Mouse (Mus musculus): Measurements from ENCODE around the gene Wnt10b. TPM values are rescaled to one million over a fixed set of nuclear protein-coding genes. Genes with fewer than 3 reads are reported as not detected.

Gene Wnt10b
- total RNA-seq, 2 experiments from 2014 or later: 0.55 to 0.75 TPM

GRCm38 (mm10) chr15:98738796-98739195, 39.2 kb downstream of the Wnt10b start:
- no peak for DNase-seq (ENCODE audit: low spot score in 2 of 2)
- intact Hi-C loops (cut with DNase I): no loop called here

- intact Hi-C loops (cut with DNase I): no loop called here
- peak; percentile 57 to 71 for DNase-seq (ENCODE audit: low spot score in 2 of 2)
Observed at GRCm38 (mm10) chr15:98737881-98738280, 40.1 kb downstream of the Wnt10b start.

DNA sequence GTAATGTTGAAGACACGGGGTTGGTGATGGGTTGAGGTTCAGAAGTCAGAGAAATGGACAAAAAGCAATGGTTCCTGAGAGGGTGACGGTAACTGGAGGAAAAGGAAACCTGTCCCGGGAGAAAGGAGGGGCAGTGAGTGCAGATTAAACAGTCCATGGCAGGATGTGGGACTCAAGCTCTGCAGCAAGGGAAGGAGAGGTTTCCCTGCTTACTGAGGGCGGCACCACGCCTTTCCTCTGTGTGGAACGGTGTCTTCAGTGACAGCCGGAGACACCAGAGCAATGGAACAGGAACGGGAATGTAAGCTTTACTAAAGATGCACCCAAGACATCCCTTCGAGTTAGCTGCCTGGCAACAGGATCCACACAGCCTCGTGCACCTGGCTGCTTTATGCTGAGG, 41.4 kb downstream of the Wnt10b start:
- intact Hi-C loops (cut with DNase I): no loop called here
- no peak for DNase-seq (ENCODE audit: low spot score in 2 of 2)

- no peak for DNase-seq (ENCODE audit: low spot score in 2 of 2)
- intact Hi-C loops (cut with DNase I): no loop called here
Observed at GRCm38 (mm10) chr15:98733976-98734566, 43.9 kb downstream of the Wnt10b start.

- DNase-seq (ENCODE audit: low spot score in 2 of 2): no peak
- intact Hi-C loops (cut with DNase I): no loop called here
Observed at GRCm38 (mm10) chr15:98733370-98733769, 44.6 kb downstream of the Wnt10b start.

GRCm38 (mm10) chr15:98732006-98732531, 45.9 kb downstream of the Wnt10b start:
- intact Hi-C loops (cut with DNase I): no loop called here
- no peak for DNase-seq (ENCODE audit: low spot score in 2 of 2)

DNA sequence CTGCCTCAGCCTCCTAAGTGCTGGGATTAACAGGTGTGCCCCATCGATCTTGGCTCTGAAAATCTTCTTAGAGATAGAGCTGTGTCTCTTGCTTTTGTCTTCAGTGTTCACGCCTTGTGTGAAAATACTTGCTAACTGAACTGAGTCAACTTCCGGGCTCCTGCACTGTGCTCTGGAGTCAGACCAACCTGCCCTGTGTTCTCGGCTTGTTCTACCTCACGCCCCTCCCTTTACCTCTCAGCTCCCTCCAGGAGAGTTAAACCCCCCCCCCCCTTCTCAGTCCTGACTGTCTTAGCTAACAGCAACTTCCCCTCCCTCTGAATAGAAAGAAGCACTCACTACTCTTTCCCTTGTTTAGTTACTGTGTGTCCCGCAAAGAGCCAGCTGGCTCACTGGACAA, 47.2 kb downstream of the Wnt10b start:
- DNase-seq (ENCODE audit: low spot score in 2 of 2): no peak
- intact Hi-C loops (cut with DNase I): no loop called here

- DNase-seq (ENCODE audit: low spot score in 2 of 2): no peak
- intact Hi-C loops (cut with DNase I): no loop called here
Observed at GRCm38 (mm10) chr15:98729791-98730545, 48.0 kb downstream of the Wnt10b start.

DNA sequence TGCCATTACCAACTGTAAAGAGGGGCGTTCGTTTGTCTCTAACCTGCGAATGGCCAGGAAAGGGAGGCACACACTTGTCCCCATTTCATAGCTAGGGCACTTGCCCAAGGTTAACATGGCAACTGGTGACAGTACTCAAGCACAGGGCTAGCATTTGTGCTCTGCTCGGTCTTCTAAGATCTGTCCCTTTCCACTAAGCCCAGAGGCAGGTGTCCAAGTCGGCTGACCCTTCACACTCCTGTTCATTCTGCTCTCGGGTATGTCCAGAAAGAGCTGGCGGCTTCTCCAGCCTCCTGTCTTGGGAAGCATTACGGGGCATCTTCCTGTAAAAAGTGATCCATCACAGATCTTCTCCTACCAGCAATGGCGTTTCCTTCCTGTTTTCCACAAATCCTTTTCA, 49.6 kb downstream of the Wnt10b start:
- DNase-seq (ENCODE audit: low spot score in 2 of 2): no peak
- intact Hi-C loops (cut with DNase I): no loop called here

GRCm38 (mm10) chr15:98727443-98728321, 50.3 kb downstream of the Wnt10b start, which contains the start of gene Fkbp11:
TSS of gene Fkbp11 (minus strand) at chr15:98728198.
- intact Hi-C loops (cut with DNase I): no loop called here
- peak in 1 of 2 experiments; percentile 44 for DNase-seq (ENCODE audit: low spot score in 2 of 2)

DNA sequence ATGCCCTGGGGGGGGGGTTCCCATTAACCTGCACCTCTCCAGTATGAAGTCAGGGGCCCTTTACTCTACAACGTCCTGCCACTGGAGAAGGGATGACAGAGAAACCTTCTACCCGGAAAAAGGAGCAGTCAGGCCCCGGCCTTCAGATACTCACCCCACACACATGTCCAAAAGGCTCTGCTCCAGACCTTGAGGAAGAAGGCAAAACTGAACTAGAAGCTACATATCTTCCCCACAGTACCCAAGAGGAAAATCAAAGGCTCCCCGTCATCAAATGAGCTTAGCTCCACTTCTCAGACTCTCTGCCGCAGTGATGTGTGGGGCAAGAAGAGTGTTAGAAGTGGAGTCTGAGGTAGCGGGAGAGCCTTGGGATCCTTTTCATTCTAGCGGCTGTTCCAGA, 51.2 kb downstream of the Wnt10b start:
- intact Hi-C loops (cut with DNase I): no loop called here
- no peak for DNase-seq (ENCODE audit: low spot score in 2 of 2)

DNA sequence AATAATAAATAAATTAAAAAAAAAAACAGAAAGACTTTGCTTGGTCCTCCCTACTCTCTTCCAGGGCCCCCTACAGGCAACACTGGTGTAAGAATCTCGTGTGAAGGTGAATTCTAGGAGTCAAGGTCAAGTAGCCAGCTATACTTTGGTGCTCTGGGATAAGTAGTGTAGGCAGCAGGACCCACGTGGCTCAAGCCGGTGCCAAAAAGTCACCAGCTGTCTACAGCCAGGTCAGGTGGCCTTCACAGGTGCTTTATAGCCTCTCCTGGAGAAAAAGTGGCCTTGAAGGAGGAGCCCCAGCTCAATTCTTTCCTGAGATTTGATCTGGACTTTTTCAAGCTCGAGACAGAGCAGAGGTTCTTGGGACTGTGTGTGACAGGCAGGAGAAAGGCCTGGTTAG, 51.9 kb downstream of the Wnt10b start:
- intact Hi-C loops (cut with DNase I): no loop called here
- no peak for DNase-seq (ENCODE audit: low spot score in 2 of 2)

- intact Hi-C loops (cut with DNase I): no loop called here
- no peak for DNase-seq (ENCODE audit: low spot score in 2 of 2)
Observed at GRCm38 (mm10) chr15:98724441-98724840, 53.5 kb downstream of the Wnt10b start.

DNA sequence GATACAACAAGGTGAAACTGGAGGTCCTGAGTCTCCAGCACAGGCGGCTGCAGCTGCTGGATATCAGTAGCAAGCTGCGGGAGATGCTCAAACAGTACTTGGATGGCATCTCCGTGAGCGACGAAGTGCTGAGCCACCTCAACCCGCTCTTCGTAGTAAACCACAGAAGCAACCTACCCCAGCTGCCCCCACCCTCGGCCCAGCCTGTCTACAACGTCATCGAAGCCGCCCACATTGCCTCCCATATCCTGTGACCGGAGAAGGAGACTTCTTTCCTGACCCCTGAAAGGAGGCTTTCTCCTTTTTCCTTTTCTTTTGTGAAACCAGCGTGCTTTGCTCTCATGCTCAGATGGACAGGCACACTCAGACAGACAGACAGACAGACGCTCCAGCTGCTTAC, 55.1 kb downstream of the Wnt10b start:
- intact Hi-C loops (cut with DNase I): no loop called here

GRCm38 (mm10) chr15:98722191-98722590, 55.8 kb downstream of the Wnt10b start:
- DNase-seq (ENCODE audit: low spot score in 2 of 2): no peak
- intact Hi-C loops (cut with DNase I): no loop called here

More for the DNA sequence above, 55.1 kb downstream of the Wnt10b start:
- no peak for DNase-seq (ENCODE audit: low spot score in 2 of 2)

Other genes with a start within 250 kb of the Wnt10b start
- 10 to 100 TPM; 59.5 to 61.0 TPM for gene Kansl2, start 243.9 kb downstream of the Wnt10b start, total RNA-seq (2021)
- gene Ccnt1, start 207.2 kb downstream of the Wnt10b start, total RNA-seq (2021): 10 to 100 TPM; 40.5 to 45.3 TPM
- not detected for gene 4930415O20Rik, start 207.1 kb downstream of the Wnt10b start, total RNA-seq (2021)
- gene Adcy6, start 168.1 kb downstream of the Wnt10b start, total RNA-seq (2021): 10 to 100 TPM; 47.8 to 50.2 TPM
- 100 to 1,000 TPM; 217 to 244 TPM for gene Cacnb3, start 147.3 kb downstream of the Wnt10b start, total RNA-seq (2021)
- 10 to 100 TPM; 56.0 to 57.6 TPM for gene Ddx23, start 115.3 kb downstream of the Wnt10b start, total RNA-seq (2021)
- gene Rnd1, start 100.7 kb downstream of the Wnt10b start, total RNA-seq (2021): 10 to 100 TPM; 53.9 to 64.1 TPM
- 10 to 100 TPM; 12.6 to 13.3 TPM for gene Ccdc65, start 69.9 kb downstream of the Wnt10b start, total RNA-seq (2021)
- 1 to 10 TPM; 2.7 to 3.4 TPM for gene Fkbp11, start 50.0 kb downstream of the Wnt10b start, total RNA-seq (2021)
- 100 to 1,000 TPM; 729 to 796 TPM for gene Arf3, start 14.9 kb downstream of the Wnt10b start, total RNA-seq (2021)
- not detected for gene Wnt1, start 11.7 kb upstream of the Wnt10b start, total RNA-seq (2021)
- gene Ddn, start 31.3 kb upstream of the Wnt10b start, total RNA-seq (2021): 100 to 1,000 TPM; 421 to 445 TPM
- gene Prkag1, start 53.4 kb upstream of the Wnt10b start, total RNA-seq (2021): 10 to 100 TPM; 41.5 to 45.4 TPM
- gene Kmt2d, start 93.1 kb upstream of the Wnt10b start, total RNA-seq (2021): 10 to 100 TPM; 73.2 to 75.3 TPM
- 1 to 10 TPM; 8.6 to 9.3 TPM for gene Rhebl1, start 116.4 kb upstream of the Wnt10b start, total RNA-seq (2021)
- gene Dhh, start 120.4 kb upstream of the Wnt10b start, total RNA-seq (2021): under 1 TPM; 0.15 to 0.24 TPM
- gene Lmbr1l, start 140.1 kb upstream of the Wnt10b start, total RNA-seq (2021): 10 to 100 TPM; 17.9 to 18.1 TPM
- 100 to 1,000 TPM; 689 to 750 TPM for gene Tuba1b, start 156.4 kb upstream of the Wnt10b start, total RNA-seq (2021)
- not detected for gene Gm49450, start 175.4 kb upstream of the Wnt10b start, total RNA-seq (2021)
- gene Tuba1a, start 175.6 kb upstream of the Wnt10b start, total RNA-seq (2021): 1,000 to 10,000 TPM; 2,132 to 2,150 TPM